Mouse (Mus musculus): ENCODE results near the gene Rpap3. TPM values are rescaled to one million over a fixed set of nuclear protein-coding genes. Genes with fewer than 3 reads are reported as not detected.

Rpap3 gene
- polyA plus RNA-seq, 1 experiment from 2014 or later, result 6.9 TPM

- WGBS (ENCODE audit: insufficient replicate concordance), result 71% methylated on average over 8 of the region's 8 CpGs
- no peak within 1 kb of the TSS for H3K9ac ChIP-seq
- no peak within 1 kb of the TSS for H3K4me3 ChIP-seq (replicated peaks)
- no peaks in the 10 kb centered on the region for H3K4me1 ChIP-seq (replicated peaks)
- no peaks in the 10 kb centered on the region for H3K9me3 ChIP-seq (replicated peaks)
- no peak within 1 kb of the TSS for H3K4me2 ChIP-seq
- ATAC-seq (ENCODE audit: insufficient read depth), result no peak
- H3K27me3 ChIP-seq, result peaks cover 10% of the 10 kb centered on the region; the same call in 1 of the 2 replicates
- H3K36me3 ChIP-seq (replicated peaks), result no peaks in the 10 kb centered on the region
- H3K27ac ChIP-seq (replicated peaks), result no peak within 1 kb of the TSS
Observed at GRCm38 (mm10) chr15:97731111-97731510, 25.5 kb upstream of the Rpap3 start, which contains the start of gene Endou. Gene Endou, minus strand, starts transcription at chr15:97731339.

GRCm38 (mm10) chr15:97730365-97730764, 24.7 kb upstream of the Rpap3 start:
- Histone ChIP-seq H3K27me3 (peaks cover 10% of the 10 kb centered on the region; the same call in 1 of the 2 replicates), H3K9me3 (replicated peaks) (no peaks in the 10 kb centered on the region), H3K4me1 (replicated peaks) (no peaks in the 10 kb centered on the region), H3K9ac (no peak overlapping the region), H3K4me2 (no peak overlapping the region), H3K4me3 (replicated peaks) (no peak overlapping the region), H3K36me3 (replicated peaks) (no peaks in the 10 kb centered on the region), H3K27ac (replicated peaks) (no peak overlapping the region)
- 42% methylated on average over 6 of the region's 6 CpGs for WGBS (ENCODE audit: insufficient replicate concordance)
- no peak for ATAC-seq (ENCODE audit: insufficient read depth)

GRCm38 (mm10) chr15:97728804-97729203, 23.2 kb upstream of the Rpap3 start:
- no peaks in the 10 kb centered on the region for H3K36me3 ChIP-seq (replicated peaks)
- H3K4me1 ChIP-seq (replicated peaks), result no peaks in the 10 kb centered on the region
- ATAC-seq (ENCODE audit: insufficient read depth), result no peak
- H3K9me3 ChIP-seq (replicated peaks), result no peaks in the 10 kb centered on the region
- H3K9ac ChIP-seq, result no peak overlapping the region
- peaks cover 10% of the 10 kb centered on the region; the same call in 1 of the 2 replicates for H3K27me3 ChIP-seq
- WGBS (ENCODE audit: insufficient replicate concordance), result 51% methylated on average over 7 of the region's 7 CpGs
- no peak overlapping the region for H3K4me2 ChIP-seq
- H3K4me3 ChIP-seq (replicated peaks), result no peak overlapping the region
- H3K27ac ChIP-seq (replicated peaks), result no peak overlapping the region

- ATAC-seq (ENCODE audit: insufficient read depth), result no peak
- Histone ChIP-seq H3K36me3 (replicated peaks) (no peaks in the 10 kb centered on the region), H3K9ac (no peak overlapping the region), H3K27me3 (peaks cover 10% of the 10 kb centered on the region; the same call in 1 of the 2 replicates), H3K4me1 (replicated peaks) (no peaks in the 10 kb centered on the region), H3K4me2 (no peak overlapping the region), H3K4me3 (replicated peaks) (no peak overlapping the region), H3K27ac (replicated peaks) (no peak overlapping the region), H3K9me3 (replicated peaks) (no peaks in the 10 kb centered on the region)
- 73% methylated on average over 11 of the region's 11 CpGs for WGBS (ENCODE audit: insufficient replicate concordance)
Observed at GRCm38 (mm10) chr15:97728394-97728793, 22.8 kb upstream of the Rpap3 start.

DNA sequence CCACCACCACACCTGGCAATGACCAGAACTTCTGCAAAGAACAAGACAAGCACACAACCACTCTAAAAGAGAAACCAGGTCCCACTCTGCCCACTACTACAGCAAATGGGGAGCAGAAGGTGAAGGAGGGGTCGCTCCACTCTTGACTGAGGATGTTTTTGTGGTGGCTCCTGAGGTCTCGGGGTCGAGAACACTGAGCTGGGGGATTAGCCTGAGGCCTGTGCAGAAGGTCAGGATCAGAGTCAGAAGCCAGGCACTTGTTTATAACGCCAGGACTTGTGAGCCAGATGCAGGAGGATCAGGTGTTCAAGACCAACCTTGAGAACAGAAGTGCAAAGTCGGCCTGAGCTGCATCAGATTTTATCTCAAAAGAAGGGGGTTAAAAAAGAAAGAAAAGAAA, 21.9 kb upstream of the Rpap3 start:
- no peak overlapping the region for H3K27ac ChIP-seq (replicated peaks)
- H3K27me3 ChIP-seq, result peaks cover 10% of the 10 kb centered on the region; the same call in 1 of the 2 replicates
- no peak overlapping the region for H3K4me3 ChIP-seq (replicated peaks)
- H3K9me3 ChIP-seq (replicated peaks), result no peaks in the 10 kb centered on the region
- 41% methylated on average over 5 of the region's 5 CpGs for WGBS (ENCODE audit: insufficient replicate concordance)
- no peak overlapping the region for H3K4me2 ChIP-seq
- no peaks in the 10 kb centered on the region for H3K36me3 ChIP-seq (replicated peaks)
- ATAC-seq (ENCODE audit: insufficient read depth), result no peak
- no peak overlapping the region for H3K9ac ChIP-seq
- H3K4me1 ChIP-seq (replicated peaks), result no peaks in the 10 kb centered on the region

DNA sequence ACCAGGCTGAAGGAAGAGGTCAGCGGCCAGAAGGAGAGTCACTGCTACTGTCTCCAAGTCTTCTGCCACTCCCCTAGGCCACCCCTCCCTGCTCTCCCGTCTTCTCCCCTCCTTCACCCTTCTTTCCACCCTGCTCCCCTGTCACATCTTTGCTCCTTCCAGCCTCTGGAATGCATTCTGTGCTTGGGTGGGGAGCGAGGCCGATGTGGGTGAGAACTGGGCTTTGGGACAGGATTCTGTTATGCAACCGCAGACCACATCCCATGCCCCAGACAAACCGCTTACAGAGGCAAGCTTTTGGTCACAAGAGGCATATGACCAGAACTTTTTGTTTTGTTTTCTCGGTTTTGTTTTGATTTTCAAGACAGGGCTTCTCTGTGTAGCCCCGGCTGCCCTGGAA, 21.4 kb upstream of the Rpap3 start:
- H3K4me3 ChIP-seq (replicated peaks), result no peak overlapping the region
- 44% methylated on average over 8 of the region's 8 CpGs for WGBS (ENCODE audit: insufficient replicate concordance)
- ATAC-seq (ENCODE audit: insufficient read depth), result no peak

GRCm38 (mm10) chr15:97726310-97726709, 20.7 kb upstream of the Rpap3 start:
- WGBS (ENCODE audit: insufficient replicate concordance), result 70% methylated on average over 13 of the region's 13 CpGs
- no peaks in the 10 kb centered on the region for H3K4me1 ChIP-seq (replicated peaks)
- H3K4me3 ChIP-seq (replicated peaks), result no peak overlapping the region
- H3K4me2 ChIP-seq, result no peak overlapping the region
- no peak overlapping the region for H3K27ac ChIP-seq (replicated peaks)
- H3K9ac ChIP-seq, result no peak overlapping the region
- H3K36me3 ChIP-seq (replicated peaks), result no peaks in the 10 kb centered on the region
- no peak for ATAC-seq (ENCODE audit: insufficient read depth)
- H3K9me3 ChIP-seq (replicated peaks), result no peaks in the 10 kb centered on the region
- peaks cover 10% of the 10 kb centered on the region; the same call in 1 of the 2 replicates for H3K27me3 ChIP-seq

More for the DNA sequence above, 21.4 kb upstream of the Rpap3 start:
- H3K9ac ChIP-seq, result no peak overlapping the region
- H3K9me3 ChIP-seq (replicated peaks), result no peaks in the 10 kb centered on the region
- H3K27ac ChIP-seq (replicated peaks), result no peak overlapping the region
- H3K36me3 ChIP-seq (replicated peaks), result no peaks in the 10 kb centered on the region
- no peaks in the 10 kb centered on the region for H3K4me1 ChIP-seq (replicated peaks)
- H3K4me2 ChIP-seq, result no peak overlapping the region
- H3K27me3 ChIP-seq, result peaks cover 10% of the 10 kb centered on the region; the same call in 1 of the 2 replicates

DNA sequence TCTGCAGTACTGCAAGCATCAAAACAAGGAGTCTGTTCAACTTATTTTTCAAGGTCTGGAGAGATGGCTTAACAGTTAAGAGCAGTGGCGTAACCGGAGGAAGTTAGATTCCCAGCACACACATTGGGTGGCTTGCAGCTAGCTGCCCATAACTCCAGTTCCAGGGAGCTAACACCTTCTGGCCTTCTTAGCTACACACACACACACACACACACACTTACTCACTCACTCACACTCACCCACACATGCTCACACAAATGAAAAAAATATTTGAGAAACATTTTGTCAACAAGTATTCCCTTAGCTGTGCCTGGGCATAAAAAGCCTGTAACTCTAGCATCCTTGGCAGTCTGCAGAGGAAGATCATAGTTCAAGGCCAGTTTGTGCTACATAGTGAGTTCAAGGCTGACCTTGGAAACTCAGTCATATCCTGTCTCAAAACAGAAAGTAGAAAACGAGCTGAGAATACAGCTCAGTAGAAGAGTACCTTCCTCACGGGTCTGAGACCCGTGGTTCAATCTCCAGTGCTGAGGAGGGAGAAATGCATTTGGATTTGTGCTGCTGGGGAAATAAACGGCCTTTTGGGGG, 19.7 kb upstream of the Rpap3 start:
- 36% methylated on average over 6 of the region's 6 CpGs for WGBS (ENCODE audit: insufficient replicate concordance)
- ATAC-seq (ENCODE audit: insufficient read depth), result no peak
- H3K4me1 ChIP-seq (replicated peaks), result no peaks in the 10 kb centered on the region
- no peaks in the 10 kb centered on the region for H3K36me3 ChIP-seq (replicated peaks)
- H3K4me3 ChIP-seq (replicated peaks), result no peak overlapping the region
- no peak overlapping the region for H3K4me2 ChIP-seq
- H3K27me3 ChIP-seq, result peaks cover 9% of the 10 kb centered on the region; the same call in 1 of the 2 replicates
- H3K9ac ChIP-seq, result no peak overlapping the region
- no peak overlapping the region for H3K27ac ChIP-seq (replicated peaks)
- H3K9me3 ChIP-seq (replicated peaks), result no peaks in the 10 kb centered on the region

GRCm38 (mm10) chr15:97724346-97725197, 18.9 kb upstream of the Rpap3 start:
- no peak for ATAC-seq (ENCODE audit: insufficient read depth)
- H3K9ac ChIP-seq, result no peak overlapping the region

GRCm38 (mm10) chr15:97723536-97724345, 18.1 kb upstream of the Rpap3 start:
- no peak overlapping the region for H3K4me2 ChIP-seq
- ATAC-seq (ENCODE audit: insufficient read depth), result no peak
- H3K27ac ChIP-seq (replicated peaks), result no peak overlapping the region
- 70% methylated on average over 6 of the region's 6 CpGs for WGBS (ENCODE audit: insufficient replicate concordance)
- no peak overlapping the region for H3K4me3 ChIP-seq (replicated peaks)
- no peak overlapping the region for H3K9ac ChIP-seq
- no peaks in the 10 kb centered on the region for H3K9me3 ChIP-seq (replicated peaks)
- H3K36me3 ChIP-seq (replicated peaks), result no peaks in the 10 kb centered on the region
- no peaks in the 10 kb centered on the region for H3K4me1 ChIP-seq (replicated peaks)
- H3K27me3 ChIP-seq, result 0 out of 2 replicates have a peak, but pooled peaks cover 3% of the 10 kb centered on the region

More at GRCm38 (mm10) chr15:97724346-97725197, 18.9 kb upstream of the Rpap3 start:
- Histone ChIP-seq H3K4me1 (replicated peaks) (no peaks in the 10 kb centered on the region), H3K4me2 (no peak overlapping the region), H3K36me3 (replicated peaks) (no peaks in the 10 kb centered on the region), H3K4me3 (replicated peaks) (no peak overlapping the region), H3K27ac (replicated peaks) (no peak overlapping the region), H3K27me3 (peaks cover 5% of the 10 kb centered on the region; the same call in 1 of the 2 replicates), H3K9me3 (replicated peaks) (no peaks in the 10 kb centered on the region)
- WGBS (ENCODE audit: insufficient replicate concordance), result 66% methylated on average over 17 of the region's 17 CpGs
